Mouse (Mus musculus) thymus, adult 2 months (tissue): ENCODE data around the gene Lrp10.

Source experiments
- CTCF ChIP-seq: fragments of 200-500 bp; IDR thresholded peaks from 2 replicates; pipeline ENCODE4 v1.5.1; 2012; ENCODE audit warnings: mild to moderate bottlenecking, control low read depth, low read length, moderate library complexity, borderline replicate concordance; ENCODE audit not compliant: control insufficient read depth, poor library complexity, insufficient read depth; ENCODE audit errors: extremely low read depth
- POLR2A ChIP-seq: fragments of 200-500 bp; IDR thresholded peaks from 2 replicates; pipeline ENCODE4 v1.6.1; 2012; ENCODE audit warnings: mild to moderate bottlenecking, low read length, control low read depth, moderate library complexity; ENCODE audit not compliant: control insufficient read depth, poor library complexity, insufficient read depth; ENCODE audit errors: extremely low read depth

- no peak for TF ChIP-seq CTCF
- no peak for TF ChIP-seq POLR2A
These were observed 33.4 kb upstream of the Lrp10 start for GRCm38 (mm10) chr14:54430406-54431145.
